Mouse (Mus musculus): Measurements from ENCODE around the gene Gm11437.

- TF ChIP-seq POLR2A (IDR thresholded peaks at IDR 0.05; ENCODE audit: insufficient read length, low read depth) (peak; percentile 83), POLR2AphosphoS2 (IDR thresholded peaks at IDR 0.05; ENCODE audit: insufficient read length, low read depth) (peak; percentile 85), SRF (IDR thresholded peaks at IDR 0.05; ENCODE audit: control insufficient read depth, insufficient read length, low read depth) (no peak), MAX (IDR thresholded peaks at IDR 0.05; ENCODE audit: low read depth) (no peak), E2F4 (IDR thresholded peaks at IDR 0.05; ENCODE audit: insufficient read depth) (no peak), CEBPB (IDR thresholded peaks at IDR 0.05; ENCODE audit: insufficient read depth, poor library complexity, severe bottlenecking) (no peak), USF1 (IDR thresholded peaks at IDR 0.05; ENCODE audit: low read depth) (no peak), MYOD1 (IDR thresholded peaks at IDR 0.05; ENCODE audit: control insufficient read depth in 1 of 3, insufficient read length in 2 of 3, low read depth in 2 of 3) (no peak), TCF12 (IDR thresholded peaks at IDR 0.05; ENCODE audit: insufficient read depth, poor library complexity, severe bottlenecking) (no peak), MYOG (IDR thresholded peaks at IDR 0.05; ENCODE audit: control insufficient read depth in 1 of 3, insufficient read depth in 1 of 3, insufficient read length in 2 of 3, low read depth in 2 of 3) (no peak), REST (IDR thresholded peaks at IDR 0.05; ENCODE audit: insufficient read depth, insufficient read length) (no peak)
These were observed 12.1 kb upstream of the Gm11437 start for GRCm38 (mm10) chr11:84179226-84179953.
